Mouse (Mus musculus) olfactory bulb, adult 2 months (tissue): Measurements from ENCODE around the gene Trim61.

Experiments
- CTCF ChIP-seq: fragments of 200-500 bp; IDR thresholded peaks from 2 replicates; pipeline ENCODE4 v1.5.1; 2012; ENCODE audit warnings: low read depth, mild to moderate bottlenecking, low read length, moderate library complexity; ENCODE audit not compliant: insufficient read depth
- POLR2A ChIP-seq: fragments of 200-500 bp; IDR thresholded peaks from 2 replicates; pipeline ENCODE4 v1.6.1; 2012; ENCODE audit warnings: mild to moderate bottlenecking, low read depth, low read length, moderate library complexity; ENCODE audit not compliant: insufficient read depth

GRCm38 (mm10) chr8:65047801-65048200, 29.5 kb upstream of the Trim61 start:
- no peak for TF ChIP-seq CTCF
- no peak for TF ChIP-seq POLR2A
